Mouse (Mus musculus) yolk sac, embryonic 10.5 days (tissue): ENCODE results near the gene Arntl.

Source experiments
- DNase-seq: peaks from one replicate; pipeline ENCODE4 v3.0.0-alpha.2; 2017; ENCODE audit warnings: low spot score

Gene Arntl

GRCm38 (mm10) chr7:113208388-113208753 is 1.1 kb downstream of the Arntl start:
- no peak for DNase-seq

- DNase-seq, result no peak
Observed at GRCm38 (mm10) chr7:113210441-113210840, 3.2 kb downstream of the Arntl start.

DNA sequence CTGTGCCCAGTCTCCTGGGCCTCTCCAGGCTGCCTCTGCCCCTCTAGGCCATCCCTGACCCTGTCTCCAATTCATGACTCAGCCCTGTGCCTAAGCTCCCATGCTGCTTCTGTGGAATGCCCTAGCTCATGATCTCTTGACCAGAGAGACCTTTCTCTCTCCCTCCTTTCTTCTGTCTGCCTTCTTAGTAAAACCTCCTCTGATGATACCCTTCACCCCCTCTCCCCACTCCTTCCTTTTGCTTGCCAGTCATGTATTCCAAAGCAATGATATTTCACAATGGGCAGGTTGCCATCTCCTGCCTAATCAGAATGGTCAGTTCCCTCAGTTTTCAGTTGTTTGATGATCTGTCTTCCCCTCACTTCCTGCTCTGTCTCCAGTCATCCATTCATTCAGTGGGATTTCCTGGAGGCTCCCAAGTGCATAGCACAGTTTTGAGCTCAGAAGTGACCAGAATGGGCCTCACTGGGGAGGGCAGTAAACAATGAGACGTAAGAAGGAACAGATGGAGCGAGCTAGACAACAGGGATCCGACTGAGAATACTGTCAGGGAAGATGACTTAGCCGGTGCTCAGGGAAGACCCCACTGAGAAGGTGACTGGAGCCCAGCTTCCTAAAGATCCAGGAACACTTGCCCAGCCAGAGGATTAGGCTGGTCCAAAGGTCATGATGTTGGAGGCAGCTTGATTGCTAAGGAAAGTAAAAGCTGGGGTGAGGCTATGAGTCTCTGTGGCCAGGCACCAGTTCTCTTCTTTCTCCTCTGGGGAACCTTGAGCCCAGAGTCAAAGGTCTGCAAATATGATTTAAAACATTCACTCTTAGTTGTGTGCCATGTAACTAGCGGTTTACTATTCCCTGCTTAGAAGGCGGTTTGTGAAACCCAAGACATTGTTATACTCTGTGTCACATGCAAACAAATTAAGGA is 7.2 kb downstream of the Arntl start:
- DNase-seq, result no peak

GRCm38 (mm10) chr7:113216152-113216551 is 8.9 kb downstream of the Arntl start:
- no peak for DNase-seq

DNA sequence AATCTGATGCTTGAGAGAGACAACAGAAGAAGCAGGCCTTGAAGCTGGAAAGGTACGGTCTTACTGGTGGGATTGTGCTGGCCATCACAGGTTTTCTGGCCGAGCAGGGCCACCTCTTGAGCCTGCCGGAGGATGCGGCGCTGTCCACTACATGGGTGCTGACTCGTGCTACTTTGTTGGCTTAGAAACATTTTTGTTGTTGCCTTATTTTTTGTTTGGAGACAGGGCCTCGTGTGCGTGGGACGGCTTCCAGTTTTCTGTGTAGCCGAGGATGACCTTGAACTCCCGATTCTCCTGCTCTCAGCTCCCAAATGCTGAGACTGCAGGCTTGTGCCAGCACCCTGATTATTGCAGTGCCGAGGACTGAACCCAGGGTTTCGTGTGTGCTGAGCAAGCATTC is 12.2 kb downstream of the Arntl start:
- DNase-seq, result peak; percentile 15

- no peak for DNase-seq
Observed at GRCm38 (mm10) chr7:113219864-113220263, 12.6 kb downstream of the Arntl start.

DNA sequence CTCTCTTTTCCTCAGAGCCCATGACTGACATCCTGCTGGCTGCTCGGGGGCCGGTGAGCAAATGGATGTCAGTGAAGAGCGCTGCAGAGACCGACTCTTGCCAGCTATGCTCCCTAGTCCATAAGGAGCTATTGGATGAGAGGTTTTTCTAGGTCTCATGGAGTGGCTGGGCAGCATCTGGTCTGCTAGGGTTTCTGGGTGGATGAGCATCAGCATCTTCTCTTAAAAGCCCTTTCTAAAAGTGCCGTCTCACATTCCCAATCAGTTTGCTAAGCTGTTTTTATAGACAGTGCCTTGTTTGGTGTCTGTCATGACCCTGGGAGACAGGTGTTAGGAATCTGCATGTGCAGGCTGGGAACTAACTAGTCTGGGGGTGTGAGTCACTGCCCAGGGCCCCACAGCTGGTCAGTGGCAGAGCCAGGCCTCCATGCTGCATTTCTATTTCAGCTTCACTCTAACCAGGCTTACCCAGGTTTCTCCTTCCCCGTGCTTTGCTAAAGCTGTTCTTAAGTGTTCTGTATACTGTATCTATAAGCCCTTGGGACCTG is 13.5 kb downstream of the Arntl start:
- no peak for DNase-seq

- no peak for DNase-seq
Observed at GRCm38 (mm10) chr7:113222821-113223220, 15.6 kb downstream of the Arntl start.

GRCm38 (mm10) chr7:113224620-113225019 is 17.4 kb downstream of the Arntl start:
- no peak for DNase-seq

DNA sequence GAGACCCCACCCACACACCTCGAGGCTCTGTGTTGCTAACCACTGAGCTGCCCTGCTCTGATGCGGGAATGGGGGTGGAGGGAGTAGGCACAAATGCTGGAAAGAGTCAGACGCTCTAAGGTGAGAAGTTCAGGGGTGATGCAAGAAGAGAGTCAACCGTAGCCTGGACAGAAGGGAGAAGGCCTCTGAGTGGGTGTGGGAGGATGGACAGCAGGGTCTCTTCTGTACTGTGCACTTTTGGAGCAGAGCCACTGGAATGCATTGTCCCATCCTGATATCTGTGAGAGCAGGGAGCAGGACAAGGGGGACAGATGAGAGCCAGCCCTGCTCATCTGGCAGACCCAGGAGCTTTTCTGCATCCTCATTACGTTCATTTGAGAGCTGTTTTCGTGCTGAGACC is 21.2 kb downstream of the Arntl start:
- no peak for DNase-seq

DNA sequence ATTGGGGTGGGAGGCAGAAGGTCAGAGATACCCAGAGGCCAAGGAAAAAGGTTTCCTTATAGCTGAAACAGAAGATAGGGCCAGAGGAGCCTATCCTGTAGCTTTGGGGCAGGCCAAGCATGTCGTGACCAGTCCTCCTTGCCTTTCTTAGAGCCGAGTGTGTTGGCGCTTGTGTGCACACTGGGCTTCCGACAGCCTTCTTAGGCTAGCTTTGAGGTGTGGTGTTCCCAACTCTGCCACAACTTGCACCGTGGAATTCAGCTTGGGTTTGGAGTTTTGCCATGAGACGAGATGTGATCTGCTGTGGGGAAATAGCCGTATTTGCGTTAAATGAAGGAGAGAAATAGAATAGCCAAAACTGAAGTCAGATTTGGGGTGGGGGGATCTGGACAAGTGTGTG is 28.9 kb downstream of the Arntl start:
- no peak for DNase-seq

GRCm38 (mm10) chr7:113238365-113238764 is 31.1 kb downstream of the Arntl start:
- DNase-seq, result no peak

GRCm38 (mm10) chr7:113239448-113240130 is 32.3 kb downstream of the Arntl start:
- DNase-seq, result peak; percentile 70

GRCm38 (mm10) chr7:113240438-113240837 is 33.2 kb downstream of the Arntl start:
- DNase-seq, result no peak

- DNase-seq, result no peak
Observed at GRCm38 (mm10) chr7:113241901-113242661, 34.8 kb downstream of the Arntl start.

DNA sequence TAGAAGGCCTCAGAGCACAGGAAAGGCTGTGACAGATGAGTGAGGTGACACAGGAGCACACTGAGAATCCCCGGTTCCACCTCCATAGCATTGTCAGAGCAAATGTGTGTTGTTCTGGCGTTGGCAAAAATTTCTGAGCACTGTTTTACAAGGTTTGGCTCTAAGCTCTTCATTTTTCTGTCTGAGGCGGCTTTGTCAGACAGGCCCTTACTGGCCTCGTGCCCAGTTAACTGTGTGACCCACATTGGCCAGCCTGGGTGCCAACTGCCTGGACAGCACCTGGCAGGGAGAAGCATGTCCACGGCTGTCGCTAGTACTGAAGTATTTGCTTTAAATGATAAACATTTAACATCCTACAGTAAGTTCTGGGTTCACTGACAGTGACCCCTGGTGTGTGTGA is 35.4 kb downstream of the Arntl start:
- DNase-seq, result no peak

DNA sequence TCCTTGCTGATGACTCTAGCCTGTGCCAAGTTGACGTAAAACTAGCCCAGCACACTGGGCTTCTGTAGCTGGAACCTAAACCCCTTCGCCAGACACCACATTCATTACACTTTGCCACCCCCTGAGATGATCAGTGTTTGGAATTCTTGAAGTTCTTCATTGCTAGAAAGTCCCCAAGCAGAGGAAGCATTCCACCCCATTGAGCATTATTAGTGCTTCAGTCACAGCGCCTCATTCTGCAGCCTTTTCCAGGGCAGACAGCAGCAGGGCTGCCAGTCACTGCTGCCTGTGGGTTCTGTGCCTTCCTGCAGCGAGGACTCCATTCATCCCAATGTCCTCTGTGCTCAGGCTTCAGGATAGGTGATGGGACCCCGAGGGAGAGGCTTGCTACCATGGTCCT is 37.9 kb downstream of the Arntl start:
- no peak for DNase-seq

GRCm38 (mm10) chr7:113246512-113246911 is 39.2 kb downstream of the Arntl start:
- DNase-seq, result no peak

DNA sequence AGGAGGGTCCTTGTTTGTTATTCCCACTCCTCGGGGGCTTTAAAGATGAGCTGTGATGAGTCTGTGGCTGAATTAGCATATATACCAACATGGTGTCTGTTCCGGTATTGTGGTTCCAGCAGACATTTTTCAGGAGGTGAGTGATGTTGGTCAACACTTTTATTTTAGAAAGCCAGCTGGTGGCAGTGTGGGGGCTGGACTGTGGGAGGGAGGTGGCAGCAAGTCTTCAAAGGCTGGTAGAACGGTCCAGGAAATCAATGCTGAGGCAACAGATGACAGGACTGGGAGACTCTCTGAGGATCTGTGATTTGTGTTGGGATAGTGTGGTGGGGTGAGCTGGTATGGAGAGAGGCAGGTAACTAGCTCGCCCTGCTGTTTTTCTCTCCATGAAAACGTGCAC is 39.9 kb downstream of the Arntl start:
- no peak for DNase-seq

GRCm38 (mm10) chr7:113249134-113249825 is 42.0 kb downstream of the Arntl start:
- no peak for DNase-seq

DNA sequence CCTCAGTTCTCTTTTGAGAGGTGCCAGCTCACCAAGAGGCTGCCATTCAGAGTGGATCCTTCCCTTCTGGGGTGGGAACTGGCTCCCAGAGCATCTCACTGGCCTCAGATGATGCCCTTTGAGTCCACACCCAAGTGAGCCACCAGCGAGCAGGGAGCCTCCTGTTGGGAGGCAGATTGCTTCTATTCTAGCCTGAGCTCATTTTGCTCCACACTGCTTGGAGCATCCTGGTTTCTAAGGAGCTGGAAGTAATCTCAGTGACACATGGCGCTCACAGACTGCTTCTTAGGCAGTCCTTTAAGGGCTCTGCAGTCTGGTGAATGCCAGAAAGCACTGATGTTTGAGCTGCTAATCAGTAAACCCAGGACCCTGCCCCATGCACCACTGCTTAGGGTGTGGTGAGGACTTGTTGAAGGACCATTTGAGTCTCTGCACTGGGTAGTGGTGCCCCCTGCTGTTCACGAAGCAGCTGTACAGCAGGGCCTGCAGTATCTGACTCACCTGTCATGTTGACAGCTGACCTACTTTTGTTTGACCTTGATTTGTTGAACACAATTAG is 43.2 kb downstream of the Arntl start:
- no peak for DNase-seq
